Mouse (Mus musculus) ES-CJ7 (cell line): ENCODE data around the gene Nodal.
A peak's percentile ranks its signal among the peaks of the same experiment; 100 is the strongest.
"Not testable (repeated sequence)": the region's sequence is repeated elsewhere in the genome, so short reads cannot be mapped to it uniquely, and the experiment has no call there.

Source experiments
- DNase-seq: peaks from one replicate; pipeline ENCODE4 v3.0.0; 2011; ENCODE audit warnings: low read depth, low spot score

Gene Nodal

DNA sequence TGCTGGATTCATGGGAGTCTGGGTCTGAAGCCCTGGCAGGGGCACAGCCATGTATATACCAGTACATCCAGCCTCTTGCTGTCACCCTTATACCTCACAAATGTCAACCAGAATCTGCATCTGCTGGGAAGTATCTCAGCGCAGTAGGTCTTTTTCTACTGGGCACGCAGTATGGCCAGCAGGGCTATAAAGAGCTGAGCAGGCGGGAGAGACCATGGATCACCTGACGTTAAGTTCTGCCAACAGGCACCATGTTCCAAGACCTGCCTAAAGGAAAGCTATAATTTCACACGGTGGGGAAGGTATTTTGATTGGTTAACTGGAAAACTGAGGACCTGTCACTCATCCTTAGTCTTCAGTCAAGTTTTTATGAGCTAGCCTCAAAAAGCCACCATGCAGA is 11.3 kb downstream of the Nodal start:
- no peak for DNase-seq

DNA sequence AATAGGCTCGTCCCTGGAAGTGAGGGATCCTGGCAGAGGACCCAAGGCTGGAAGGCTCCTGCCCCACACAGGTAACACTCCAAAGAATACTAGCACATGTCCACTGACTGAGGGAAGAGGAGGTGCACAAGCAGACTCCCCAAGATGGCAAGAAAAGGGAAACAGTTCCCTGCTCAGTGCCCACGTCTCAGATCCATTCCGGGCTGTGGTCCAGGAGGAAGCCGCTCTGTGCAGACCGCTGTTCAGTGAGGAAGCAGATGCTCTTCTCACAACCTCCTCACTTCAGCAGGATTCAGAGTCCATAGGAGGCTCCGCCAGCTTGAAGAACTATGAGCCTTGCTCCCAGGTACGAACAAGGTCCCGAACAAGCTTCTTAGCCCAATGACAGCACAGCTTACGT is 13.6 kb downstream of the Nodal start:
- no peak for DNase-seq

DNA sequence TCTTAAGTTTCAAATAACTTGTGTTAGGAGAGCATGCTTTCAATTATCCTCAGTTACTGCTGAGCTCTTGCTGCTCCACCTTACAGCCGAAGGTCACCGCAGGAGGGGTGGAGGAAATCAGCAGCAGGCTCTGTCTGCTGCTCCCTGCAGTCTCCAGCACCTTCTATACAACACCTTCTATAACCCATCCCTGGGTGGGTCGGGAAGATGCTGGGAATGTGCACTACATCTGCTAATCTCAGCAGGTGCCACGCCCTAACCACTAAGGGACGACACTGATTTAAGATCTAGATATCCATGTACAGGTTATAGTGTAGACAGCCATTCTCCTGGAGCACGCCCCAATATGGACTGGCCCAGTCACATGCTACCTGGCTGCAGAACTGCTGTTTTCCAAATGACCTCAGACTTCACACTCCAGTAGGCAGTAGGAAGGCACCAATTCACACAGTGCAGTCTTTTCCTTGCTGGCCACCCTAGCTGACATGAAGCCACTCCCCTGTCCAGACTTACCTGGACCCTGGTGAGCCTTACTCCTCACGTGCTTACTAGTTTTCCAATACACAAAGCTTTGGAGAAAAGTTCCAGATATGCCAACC is 22.5 kb downstream of the Nodal start:
- no peak for DNase-seq

DNA sequence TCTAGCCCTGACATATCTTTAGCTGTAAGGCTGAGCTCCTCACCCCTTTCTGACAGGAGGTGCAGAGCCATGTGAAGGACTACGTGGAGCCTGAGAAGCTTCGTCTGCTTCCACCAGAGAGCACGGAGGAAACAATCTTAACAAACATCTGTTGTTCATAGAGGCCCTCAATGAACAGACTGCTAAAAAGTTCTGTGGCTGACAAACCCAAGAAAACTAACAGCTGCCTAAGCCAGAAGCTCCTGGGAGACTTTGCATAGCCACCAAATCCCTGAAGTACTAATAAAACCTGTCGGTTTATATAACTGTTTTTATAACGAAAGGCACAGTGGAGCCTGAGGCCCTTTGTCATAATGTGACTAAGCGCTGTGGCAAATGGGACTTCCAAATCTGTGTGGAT is 25.7 kb downstream of the Nodal start:
- no peak for DNase-seq

DNA sequence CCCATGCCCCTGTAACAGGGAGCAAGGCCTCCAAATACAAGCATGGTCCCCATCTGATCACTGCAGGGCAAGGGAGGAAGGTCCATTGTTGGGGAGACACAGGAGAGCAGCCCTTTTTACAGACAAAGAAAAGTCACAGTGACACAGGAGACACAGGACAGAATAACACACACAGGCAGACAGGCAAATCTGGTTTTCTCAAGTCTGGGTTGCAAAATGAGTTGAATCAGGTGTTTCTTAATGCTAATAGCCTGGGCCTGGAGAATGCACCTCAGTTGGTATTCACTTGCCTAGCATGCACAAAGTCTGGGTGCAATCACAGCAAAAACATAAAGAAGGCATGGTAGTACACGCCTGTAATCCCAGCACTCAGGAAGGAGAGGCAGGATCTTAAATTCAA is 26.1 kb downstream of the Nodal start:
- DNase-seq: no peak

DNA sequence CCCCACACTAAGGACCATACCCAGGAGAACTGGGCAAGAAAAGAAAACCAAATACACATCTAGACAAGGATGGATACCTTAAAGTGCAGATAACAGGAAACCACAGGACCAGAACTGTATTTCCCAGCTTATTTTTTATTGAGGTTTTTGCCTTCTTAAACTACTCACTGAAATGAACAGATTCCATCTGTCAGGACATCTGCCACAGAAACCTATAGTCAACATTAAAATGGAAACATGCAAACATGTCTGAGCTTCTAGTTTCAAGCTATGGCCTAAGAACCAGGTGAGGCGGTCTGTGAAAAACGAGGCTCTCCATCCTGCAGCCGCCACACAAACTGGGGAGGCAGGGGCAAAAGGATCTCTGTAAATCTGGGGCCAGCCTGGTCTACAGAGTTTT is 27.2 kb downstream of the Nodal start:
- DNase-seq: no peak

DNA sequence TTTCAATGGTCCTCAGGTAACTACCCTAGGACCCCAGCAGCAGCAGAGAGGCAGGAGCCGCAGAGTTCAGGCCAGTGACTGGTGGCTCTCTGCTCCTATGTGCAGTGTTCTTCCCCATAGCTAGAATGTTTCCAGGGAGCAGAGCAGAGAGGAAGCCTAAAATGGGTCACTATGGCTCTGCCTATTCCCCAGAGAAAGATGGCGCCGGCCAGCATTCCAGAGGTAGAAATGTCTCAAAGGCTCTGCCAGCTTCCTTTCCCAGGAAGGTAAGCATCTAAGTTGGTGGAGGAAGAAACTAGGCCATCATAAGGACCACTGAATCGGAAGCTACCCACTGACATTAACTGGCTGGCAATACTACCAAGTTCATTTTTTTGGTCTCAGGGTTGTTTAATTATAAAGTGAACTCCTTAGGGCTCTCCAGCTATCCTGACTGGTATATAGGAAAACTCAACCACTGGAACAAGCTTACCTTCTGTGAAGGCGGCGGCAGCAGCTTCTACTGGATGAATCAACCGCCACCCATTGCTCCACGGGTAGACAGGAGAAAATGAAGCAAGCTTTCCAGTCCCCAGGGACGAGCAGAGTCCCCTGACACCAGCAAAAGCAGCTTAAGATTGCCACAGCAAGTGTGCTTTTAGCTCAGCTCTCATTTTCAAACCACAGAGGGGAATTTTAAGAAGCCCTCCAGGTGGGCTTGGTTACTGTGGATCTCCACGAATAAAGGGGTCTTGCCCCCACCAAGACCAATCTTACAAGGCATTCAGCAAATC is 30.0 kb downstream of the Nodal start:
- DNase-seq: no peak

DNA sequence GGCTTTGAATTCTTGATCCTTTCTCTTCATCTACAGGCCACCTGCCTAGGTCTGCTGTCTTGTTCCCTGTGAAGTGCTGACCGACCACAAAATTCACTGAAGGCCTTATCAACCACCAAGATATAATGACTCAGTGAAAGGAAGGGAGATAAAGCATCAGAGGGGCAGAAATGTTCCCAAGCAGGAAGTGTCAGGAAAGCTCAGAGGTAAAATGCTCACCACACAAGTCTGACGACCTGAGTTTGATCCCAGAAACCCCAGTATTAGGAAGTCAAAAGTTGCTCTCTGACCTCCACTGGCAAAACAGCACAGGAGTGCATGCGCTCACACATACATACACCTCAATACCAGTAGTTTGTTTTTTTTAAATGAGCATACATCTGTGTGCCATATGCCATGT is 31.1 kb downstream of the Nodal start:
- DNase-seq: no peak

DNA sequence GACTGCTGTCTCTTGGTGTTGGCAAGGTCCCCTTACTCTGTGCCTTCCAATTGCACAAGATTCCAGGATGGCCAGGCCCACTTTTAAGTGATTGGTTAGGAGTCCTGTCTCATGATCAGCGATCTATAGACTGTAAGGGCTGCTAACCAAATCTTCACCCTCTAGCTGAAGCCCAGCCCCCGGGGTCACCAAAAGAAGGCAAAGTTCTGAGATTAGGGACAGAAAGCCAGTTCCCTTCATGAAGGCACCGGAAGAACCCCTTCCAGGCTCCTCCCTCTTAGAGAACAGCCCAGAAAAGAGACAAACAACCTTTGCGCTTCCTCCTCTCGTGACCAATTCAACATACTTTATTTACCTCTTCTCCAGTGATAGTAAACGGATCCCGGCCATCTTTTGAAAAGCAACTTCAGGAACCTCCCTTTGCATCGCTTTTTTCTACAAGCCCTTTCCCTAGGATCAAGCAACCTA is 33.7 kb downstream of the Nodal start:
- peak; percentile 48 for DNase-seq

DNA sequence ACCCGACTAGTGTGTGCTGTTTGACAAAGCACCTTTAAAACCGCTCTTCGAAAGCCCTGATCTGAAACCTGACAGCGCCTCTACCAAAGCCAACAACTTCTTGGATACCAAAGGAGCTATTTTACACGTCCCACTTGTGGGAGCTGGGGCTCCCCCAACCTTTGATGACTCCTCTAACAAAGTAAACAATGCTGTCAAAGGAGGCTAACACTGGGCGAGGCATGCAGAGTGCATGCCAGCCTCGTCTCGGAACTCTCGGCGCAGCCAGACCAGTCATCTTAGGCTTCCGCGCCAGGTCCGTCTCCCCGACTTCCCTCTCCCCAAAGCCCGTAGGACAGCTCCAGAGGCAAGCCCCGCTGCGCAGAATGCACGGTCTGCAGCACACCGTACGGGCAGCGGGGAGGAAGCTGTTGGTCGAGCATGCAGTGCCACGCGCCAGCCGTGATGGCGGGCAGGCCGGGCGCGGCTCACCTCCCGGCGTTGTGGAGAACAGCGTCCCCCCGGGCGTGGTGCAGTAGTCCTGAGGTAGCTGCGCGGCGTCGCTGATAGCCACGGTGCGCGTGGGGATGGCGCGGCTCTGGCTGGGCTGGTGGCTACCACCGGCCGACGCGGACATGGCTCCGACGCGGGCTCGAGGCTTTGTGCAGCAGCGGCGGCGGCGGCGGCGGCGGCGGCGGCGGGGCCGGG is 34.3 kb downstream of the Nodal start:
- no peak for DNase-seq

DNA sequence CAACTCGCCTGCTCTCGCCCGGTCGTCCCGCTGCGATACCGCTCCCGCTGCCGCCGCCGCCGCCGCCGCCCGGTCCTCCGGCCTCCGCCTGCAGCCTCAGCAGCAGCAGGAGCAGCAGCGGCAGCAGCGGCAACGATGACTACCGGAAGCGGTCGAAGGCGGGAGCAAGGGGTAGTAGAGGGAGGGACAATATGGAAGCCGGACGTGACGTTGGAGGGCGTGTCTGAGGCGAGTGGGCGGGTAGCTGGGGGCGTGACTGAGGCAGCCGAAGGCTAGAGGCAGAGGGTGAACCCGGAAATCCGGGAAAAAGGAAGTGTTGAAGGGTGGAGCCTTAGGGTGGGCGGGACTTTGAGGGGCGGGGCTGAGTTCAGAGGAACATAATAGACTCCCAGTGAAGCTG is 34.9 kb downstream of the Nodal start, which contains the start of gene Eif4ebp2:
TSS of gene Eif4ebp2 (minus strand) at position 17 of the 400 bp plus-strand sequence.
- peak; percentile 99 for DNase-seq

DNA sequence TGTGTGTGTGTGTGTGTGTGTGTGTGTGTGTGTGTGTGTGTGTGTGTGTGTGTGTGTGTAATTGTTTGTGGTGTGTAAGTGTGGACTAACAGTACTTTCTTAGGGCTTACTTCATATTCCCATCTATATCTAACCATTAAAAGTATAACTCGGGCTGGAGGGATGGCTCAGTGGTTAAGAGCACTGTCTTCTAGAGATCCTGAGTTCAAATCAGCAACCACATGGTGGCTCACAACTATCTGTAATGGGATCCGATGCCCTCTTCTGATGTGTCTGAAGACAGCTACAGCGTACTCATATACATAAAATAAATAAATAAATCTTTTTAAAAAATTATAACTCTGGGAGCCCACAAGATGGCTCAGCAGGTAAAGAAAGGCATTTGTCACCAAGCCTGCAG is 35.4 kb downstream of the Nodal start:
- DNase-seq: not testable (repeated sequence)

DNA sequence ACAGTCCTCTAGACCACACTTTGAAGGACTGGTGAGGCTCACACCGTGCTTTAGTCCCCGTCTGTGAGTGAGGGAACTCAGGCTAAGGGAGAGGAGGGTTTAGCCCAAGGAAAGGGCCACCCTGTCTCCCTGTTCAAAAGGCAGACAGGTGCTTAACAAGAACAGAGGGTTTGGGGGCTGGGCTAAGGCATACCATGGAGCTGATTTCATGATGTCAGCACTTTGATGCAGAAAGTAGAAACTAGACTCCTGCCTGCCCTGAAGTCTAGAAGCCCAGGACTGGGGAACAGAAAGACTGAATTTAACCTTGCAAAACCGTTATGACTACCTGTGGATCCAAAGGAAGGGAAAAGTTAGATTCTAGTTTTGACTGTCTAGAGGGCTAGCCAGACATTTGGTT is 39.4 kb downstream of the Nodal start:
- peak; percentile 45 for DNase-seq

DNA sequence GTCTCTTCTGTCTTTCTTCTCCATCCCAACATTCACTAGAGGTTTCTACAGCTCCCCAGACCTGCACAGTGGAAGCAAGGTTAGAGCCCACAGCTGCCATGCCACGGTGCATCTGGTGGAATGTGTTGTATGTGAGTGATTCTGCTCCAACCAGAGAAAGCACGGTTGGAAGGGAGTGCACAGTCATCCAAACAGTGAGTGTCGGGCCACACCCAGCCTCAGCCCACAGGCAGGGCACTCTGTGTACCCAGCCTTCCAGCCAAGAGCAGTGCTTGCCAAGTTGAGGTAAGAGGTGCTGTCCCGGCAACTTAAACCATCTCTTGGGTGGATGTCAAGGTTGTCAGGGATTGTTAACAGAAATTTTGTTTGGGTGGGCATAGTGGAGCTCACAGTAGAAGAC is 47.2 kb downstream of the Nodal start:
- DNase-seq: no peak

DNA sequence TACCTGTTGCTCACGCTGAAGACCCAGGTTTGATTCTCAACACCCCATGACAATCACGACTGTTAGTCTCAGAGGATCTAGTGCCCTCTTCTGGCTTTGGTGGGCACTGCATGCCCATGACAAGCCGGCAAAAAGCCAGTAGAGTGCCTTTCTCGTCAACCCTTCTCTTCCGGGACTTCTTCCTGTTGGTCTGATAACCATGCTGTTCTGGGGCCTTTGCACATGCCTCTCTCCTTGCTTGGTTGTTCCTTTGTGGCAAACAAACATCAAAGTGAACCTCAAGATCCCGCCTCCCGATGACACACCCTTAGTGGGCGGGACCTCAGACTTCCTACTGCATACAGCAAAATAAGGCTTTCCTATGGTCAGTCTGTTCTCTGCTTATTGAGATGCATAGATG is 48.5 kb downstream of the Nodal start:
- peak; percentile 73 for DNase-seq

DNA sequence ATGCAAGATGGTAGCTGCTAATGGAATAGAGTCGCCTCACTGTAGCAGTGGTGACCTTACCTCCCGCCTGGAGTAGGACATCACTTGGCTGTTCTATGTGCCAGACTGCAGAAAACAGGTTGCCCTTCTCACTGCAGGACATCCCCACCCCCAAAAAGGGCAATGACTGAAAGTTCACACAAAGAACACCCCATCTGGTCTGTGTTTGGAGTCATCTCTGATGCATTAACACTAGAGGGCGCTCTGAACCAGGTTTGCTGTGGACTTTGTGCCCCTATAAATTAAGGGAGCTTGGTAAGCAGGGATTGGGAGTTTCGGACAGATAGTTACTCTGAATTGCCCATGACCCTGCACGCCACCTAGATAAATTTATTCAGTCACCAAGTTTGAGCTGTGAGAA is 49.1 kb downstream of the Nodal start:
- peak; percentile 74 for DNase-seq

DNA sequence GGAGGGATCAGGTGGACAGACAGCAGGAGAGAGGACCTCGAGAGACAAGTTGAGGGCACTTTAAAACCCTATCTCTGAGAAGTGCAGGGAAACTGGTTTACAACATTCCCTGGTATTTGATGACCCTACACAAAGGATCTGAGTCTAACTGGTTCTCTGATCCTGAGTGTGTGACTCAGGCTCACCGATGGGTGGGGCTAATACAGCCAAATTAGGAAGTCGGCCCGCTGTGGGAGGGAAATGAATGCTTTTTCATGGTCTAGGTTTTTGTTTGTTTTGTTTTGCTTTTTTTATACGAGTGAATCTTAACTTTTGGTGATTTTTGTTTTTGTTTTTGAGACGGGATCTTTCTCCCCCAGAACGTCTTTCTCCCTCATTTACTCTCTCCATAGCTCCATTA is 51.1 kb downstream of the Nodal start:
- peak; percentile 69 for DNase-seq

DNA sequence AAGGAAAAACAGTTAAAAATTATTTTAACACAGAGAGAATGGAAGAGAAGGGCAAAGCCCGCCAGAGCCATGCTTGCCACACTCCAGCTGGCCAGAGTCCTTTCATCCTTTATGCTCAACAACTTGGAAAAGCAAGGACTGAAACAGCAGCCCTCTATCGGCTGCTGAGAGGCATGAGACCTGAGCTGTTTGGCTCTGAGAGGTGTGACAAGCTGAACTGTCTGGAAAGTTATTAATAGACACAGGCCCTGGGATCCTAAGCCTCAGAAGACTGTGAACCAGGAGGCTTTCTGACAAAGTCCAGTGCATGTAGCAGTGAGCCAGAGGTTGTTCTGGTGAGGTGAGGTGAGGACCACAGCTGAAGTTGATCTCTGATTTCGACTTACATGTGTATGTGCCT is 55.9 kb downstream of the Nodal start:
- DNase-seq: no peak

DNA sequence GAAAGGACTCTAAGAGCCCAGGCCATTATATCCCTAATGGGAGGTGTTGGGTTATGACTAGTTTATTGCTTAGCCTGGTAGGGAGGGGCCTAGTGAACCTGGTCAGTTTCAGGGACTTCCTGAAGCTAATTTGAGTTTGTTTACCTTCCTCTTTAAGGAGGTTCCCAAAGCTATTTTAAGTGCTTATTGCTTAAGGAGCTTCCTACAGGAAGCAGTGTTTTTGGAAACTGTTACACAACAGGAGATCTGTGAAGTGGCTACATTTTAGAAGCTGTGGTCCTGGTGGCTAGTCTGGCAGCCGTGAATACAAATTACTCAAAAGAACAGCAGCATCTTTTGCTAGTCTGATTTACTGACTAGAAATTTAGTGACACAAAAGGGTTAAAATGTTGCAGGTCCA is 56.6 kb downstream of the Nodal start:
- no peak for DNase-seq
